Mouse (Mus musculus): ENCODE measurements at regions not wholly inside any gene's neighbourhood (a gene's known extent, or its start where the extent isn't known, plus 50 kb on each side); places are given as distances from the start of the nearest gene placed in this dataset.
"Not testable (repeated sequence)": the region's sequence is repeated elsewhere in the genome, so short reads cannot be mapped to it uniquely, and the experiment has no call there.

- no peak overlapping the region for H3K27ac ChIP-seq (ENCODE audit: insufficient read depth, low read depth, low read length)
Measured at GRCm38 (mm10) chr7:73069352-73069751, 306.0 kb upstream of the Rgma start.

GRCm38 (mm10) chr7:73075391-73075790 is 299.9 kb upstream of the Rgma start:
- H3K4me3 ChIP-seq (ENCODE audit: insufficient read depth, low read length); H3K27ac ChIP-seq (ENCODE audit: insufficient read depth, low read depth, low read length); H3K4me1 ChIP-seq (ENCODE audit: control insufficient read depth, insufficient read depth, low read length): not testable (repeated sequence)

More at GRCm38 (mm10) chr7:73069352-73069751, 306.0 kb upstream of the Rgma start:
- no peak for TF ChIP-seq POLR2A (IDR thresholded peaks at IDR 0.05; ENCODE audit: borderline replicate concordance, low read depth, low read length)
- TF ChIP-seq CTCF (IDR thresholded peaks at IDR 0.05; ENCODE audit: low read depth, low read length): no peak
- Histone ChIP-seq H3K4me1 (ENCODE audit: control insufficient read depth, insufficient read depth, low read length) (no peaks in the 10 kb centered on the region), H3K4me3 (ENCODE audit: insufficient read depth, low read length) (no peak overlapping the region)

- no peaks in the 10 kb centered on the region for H3K4me1 ChIP-seq (ENCODE audit: control insufficient read depth, insufficient read depth, low read length)
- TF ChIP-seq POLR2A (IDR thresholded peaks at IDR 0.05; ENCODE audit: borderline replicate concordance, low read depth, low read length): no peak
- TF ChIP-seq CTCF (IDR thresholded peaks at IDR 0.05; ENCODE audit: low read depth, low read length): no peak
- no peak overlapping the region for H3K4me3 ChIP-seq (ENCODE audit: insufficient read depth, low read length)
- H3K27ac ChIP-seq (ENCODE audit: insufficient read depth, low read depth, low read length): no peak overlapping the region
Measured at GRCm38 (mm10) chr7:73087496-73088185, 287.7 kb upstream of the Rgma start.

GRCm38 (mm10) chr7:73088321-73088720 is 287.0 kb upstream of the Rgma start:
- Histone ChIP-seq H3K4me3 (ENCODE audit: insufficient read depth, low read length) (no peak overlapping the region), H3K4me1 (ENCODE audit: control insufficient read depth, insufficient read depth, low read length) (no peaks in the 10 kb centered on the region), H3K27ac (ENCODE audit: insufficient read depth, low read depth, low read length) (no peak overlapping the region)
- TF ChIP-seq POLR2A (IDR thresholded peaks at IDR 0.05; ENCODE audit: borderline replicate concordance, low read depth, low read length): no peak
- no peak for TF ChIP-seq CTCF (IDR thresholded peaks at IDR 0.05; ENCODE audit: low read depth, low read length)

- H3K4me3 ChIP-seq (ENCODE audit: insufficient read depth, low read length): no peak overlapping the region
- H3K4me1 ChIP-seq (ENCODE audit: control insufficient read depth, insufficient read depth, low read length): no peaks in the 10 kb centered on the region
- no peak overlapping the region for H3K27ac ChIP-seq (ENCODE audit: insufficient read depth, low read depth, low read length)
- no peak for TF ChIP-seq POLR2A (IDR thresholded peaks at IDR 0.05; ENCODE audit: borderline replicate concordance, low read depth, low read length)
- TF ChIP-seq CTCF (IDR thresholded peaks at IDR 0.05; ENCODE audit: low read depth, low read length): no peak
Measured at GRCm38 (mm10) chr7:73091758-73092157, 283.6 kb upstream of the Rgma start.

- no peak overlapping the region for H3K27ac ChIP-seq (ENCODE audit: insufficient read depth, low read depth, low read length)
- TF ChIP-seq POLR2A (IDR thresholded peaks at IDR 0.05; ENCODE audit: borderline replicate concordance, low read depth, low read length) (no peak), CTCF (IDR thresholded peaks at IDR 0.05; ENCODE audit: low read depth, low read length) (no peak)
- no peaks in the 10 kb centered on the region for H3K4me1 ChIP-seq (ENCODE audit: control insufficient read depth, insufficient read depth, low read length)
- no peak overlapping the region for H3K4me3 ChIP-seq (ENCODE audit: insufficient read depth, low read length)
Measured at GRCm38 (mm10) chr7:73094059-73094458, 281.2 kb upstream of the Rgma start.

- H3K4me1 ChIP-seq (ENCODE audit: control insufficient read depth, insufficient read depth, low read length): no peaks in the 10 kb centered on the region
- no peak overlapping the region for H3K27ac ChIP-seq (ENCODE audit: insufficient read depth, low read depth, low read length)
- H3K4me3 ChIP-seq (ENCODE audit: insufficient read depth, low read length): no peak overlapping the region
- TF ChIP-seq CTCF (IDR thresholded peaks at IDR 0.05; ENCODE audit: low read depth, low read length): no peak
- no peak for TF ChIP-seq POLR2A (IDR thresholded peaks at IDR 0.05; ENCODE audit: borderline replicate concordance, low read depth, low read length)
Measured at GRCm38 (mm10) chr7:73118871-73119270, 256.4 kb upstream of the Rgma start.

- TF ChIP-seq CTCF (IDR thresholded peaks at IDR 0.05; ENCODE audit: low read depth, low read length) (no peak), POLR2A (IDR thresholded peaks at IDR 0.05; ENCODE audit: borderline replicate concordance, low read depth, low read length) (no peak)
- Histone ChIP-seq H3K27ac (ENCODE audit: insufficient read depth, low read depth, low read length) (no peak overlapping the region), H3K4me3 (ENCODE audit: insufficient read depth, low read length) (no peak overlapping the region), H3K4me1 (ENCODE audit: control insufficient read depth, insufficient read depth, low read length) (no peaks in the 10 kb centered on the region)
Measured at GRCm38 (mm10) chr7:73120276-73120675, 255.0 kb upstream of the Rgma start.

- TF ChIP-seq CTCF (IDR thresholded peaks at IDR 0.05; ENCODE audit: low read depth, low read length) (no peak), POLR2A (IDR thresholded peaks at IDR 0.05; ENCODE audit: borderline replicate concordance, low read depth, low read length) (no peak)
- Histone ChIP-seq H3K4me3 (ENCODE audit: insufficient read depth, low read length) (no peak overlapping the region), H3K4me1 (ENCODE audit: control insufficient read depth, insufficient read depth, low read length) (no peaks in the 10 kb centered on the region), H3K27ac (ENCODE audit: insufficient read depth, low read depth, low read length) (no peak overlapping the region)
Measured at GRCm38 (mm10) chr7:73124976-73125375, 250.3 kb upstream of the Rgma start.

GRCm38 (mm10) chr7:73125864-73126263 is 249.4 kb upstream of the Rgma start:
- Histone ChIP-seq H3K4me1 (ENCODE audit: control insufficient read depth, insufficient read depth, low read length) (no peaks in the 10 kb centered on the region), H3K4me3 (ENCODE audit: insufficient read depth, low read length) (no peak overlapping the region), H3K27ac (ENCODE audit: insufficient read depth, low read depth, low read length) (no peak overlapping the region)
- no peak for TF ChIP-seq POLR2A (IDR thresholded peaks at IDR 0.05; ENCODE audit: borderline replicate concordance, low read depth, low read length)
- no peak for TF ChIP-seq CTCF (IDR thresholded peaks at IDR 0.05; ENCODE audit: low read depth, low read length)

GRCm38 (mm10) chr7:73135786-73136185 is 239.5 kb upstream of the Rgma start:
- Histone ChIP-seq H3K4me3 (ENCODE audit: insufficient read depth, low read length) (no peak overlapping the region), H3K4me1 (ENCODE audit: control insufficient read depth, insufficient read depth, low read length) (no peaks in the 10 kb centered on the region), H3K27ac (ENCODE audit: insufficient read depth, low read depth, low read length) (no peak overlapping the region)
- no peak for TF ChIP-seq CTCF (IDR thresholded peaks at IDR 0.05; ENCODE audit: low read depth, low read length)
- TF ChIP-seq POLR2A (IDR thresholded peaks at IDR 0.05; ENCODE audit: borderline replicate concordance, low read depth, low read length): no peak
